Mouse (Mus musculus): ENCODE measurements around the gene Lrrtm4. TPM values are rescaled to one million over a fixed set of nuclear protein-coding genes. Genes with fewer than 3 reads are reported as not detected.

Lrrtm4 gene
- polyA plus RNA-seq, 1 experiment from 2014 or later: not detected

- no peaks in the 10 kb centered on the region for H3K9me3 ChIP-seq (ENCODE audit: low read length)
- H3K27me3 ChIP-seq (ENCODE audit: insufficient read depth, low read length): no peaks in the 10 kb centered on the region
- DNase-seq: no peak
- no peak overlapping the region for H3K4me2 ChIP-seq (ENCODE audit: low read depth, low read length)
- H3K4me1 ChIP-seq (ENCODE audit: insufficient read depth): no peaks in the 10 kb centered on the region
- H3K27ac ChIP-seq (ENCODE audit: low read depth): no peak overlapping the region
- no peaks in the 10 kb centered on the region for H3K36me3 ChIP-seq (replicated peaks; ENCODE audit: insufficient read depth, low read length)
- no peak overlapping the region for H3K4me3 ChIP-seq (ENCODE audit: low read depth, low read length)
- no peak for ATAC-seq
- no peak overlapping the region for H3K9ac ChIP-seq (replicated peaks)
- no peak for TF ChIP-seq CTCF (IDR thresholded peaks at IDR 0.05; ENCODE audit: low read depth)
- TF ChIP-seq EP300 (IDR thresholded peaks at IDR 0.05; ENCODE audit: low read depth): no peak
- WGBS (ENCODE audit: insufficient replicate concordance): 64% methylated on average over 6 of the region's 6 CpGs
Observed at GRCm38 (mm10) chr6:80185489-80186113, 166.9 kb downstream of the Lrrtm4 start.

GRCm38 (mm10) chr6:80186791-80187190 is 168.1 kb downstream of the Lrrtm4 start:
- no peak overlapping the region for H3K4me3 ChIP-seq (ENCODE audit: low read depth, low read length)
- no peaks in the 10 kb centered on the region for H3K9me3 ChIP-seq (ENCODE audit: low read length)
- no peaks in the 10 kb centered on the region for H3K36me3 ChIP-seq (replicated peaks; ENCODE audit: insufficient read depth, low read length)
- 51% methylated on average over 1 of the region's 1 CpGs for WGBS (ENCODE audit: insufficient replicate concordance)
- no peak overlapping the region for H3K4me2 ChIP-seq (ENCODE audit: low read depth, low read length)
- no peaks in the 10 kb centered on the region for H3K27me3 ChIP-seq (ENCODE audit: insufficient read depth, low read length)
- no peak for DNase-seq
- ATAC-seq: no peak
- no peaks in the 10 kb centered on the region for H3K4me1 ChIP-seq (ENCODE audit: insufficient read depth)
- no peak overlapping the region for H3K9ac ChIP-seq (replicated peaks)
- no peak overlapping the region for H3K27ac ChIP-seq (ENCODE audit: low read depth)
- no peak for TF ChIP-seq CTCF (IDR thresholded peaks at IDR 0.05; ENCODE audit: low read depth)
- TF ChIP-seq EP300 (IDR thresholded peaks at IDR 0.05; ENCODE audit: low read depth): no peak

DNA sequence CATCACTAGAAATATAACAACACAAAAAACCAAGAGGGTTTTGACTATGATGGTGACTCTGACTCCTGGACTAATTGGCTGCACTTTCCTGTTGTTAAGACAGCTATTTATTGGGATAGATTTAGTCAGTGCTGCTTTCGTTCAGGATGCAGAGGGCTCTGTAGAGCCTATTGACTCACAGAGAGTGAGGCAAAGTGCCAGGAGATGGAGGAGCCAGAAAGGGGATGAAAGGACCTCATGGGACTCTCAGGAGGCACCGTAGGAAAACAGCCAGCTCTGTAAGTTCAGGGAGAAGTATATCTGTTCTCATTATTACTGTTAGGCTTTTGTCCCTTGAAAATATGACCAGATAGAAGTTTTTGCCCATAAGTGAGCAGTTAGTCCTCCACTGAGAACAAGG is 190.8 kb downstream of the Lrrtm4 start:
- no peaks in the 10 kb centered on the region for H3K27me3 ChIP-seq (ENCODE audit: insufficient read depth, low read length)
- no peak for TF ChIP-seq EP300 (IDR thresholded peaks at IDR 0.05; ENCODE audit: low read depth)
- no peak for TF ChIP-seq CTCF (IDR thresholded peaks at IDR 0.05; ENCODE audit: low read depth)
- H3K36me3 ChIP-seq (replicated peaks; ENCODE audit: insufficient read depth, low read length): no peaks in the 10 kb centered on the region
- no peak overlapping the region for H3K9ac ChIP-seq (replicated peaks)
- H3K4me3 ChIP-seq (ENCODE audit: low read depth, low read length): no peak overlapping the region
- H3K9me3 ChIP-seq (ENCODE audit: low read length): no peaks in the 10 kb centered on the region
- WGBS (ENCODE audit: insufficient replicate concordance): 61% methylated on average over 2 of the region's 2 CpGs
- H3K4me2 ChIP-seq (ENCODE audit: low read depth, low read length): no peak overlapping the region
- ATAC-seq: no peak
- DNase-seq: no peak
- no peaks in the 10 kb centered on the region for H3K4me1 ChIP-seq (ENCODE audit: insufficient read depth)
- no peak overlapping the region for H3K27ac ChIP-seq (ENCODE audit: low read depth)

DNA sequence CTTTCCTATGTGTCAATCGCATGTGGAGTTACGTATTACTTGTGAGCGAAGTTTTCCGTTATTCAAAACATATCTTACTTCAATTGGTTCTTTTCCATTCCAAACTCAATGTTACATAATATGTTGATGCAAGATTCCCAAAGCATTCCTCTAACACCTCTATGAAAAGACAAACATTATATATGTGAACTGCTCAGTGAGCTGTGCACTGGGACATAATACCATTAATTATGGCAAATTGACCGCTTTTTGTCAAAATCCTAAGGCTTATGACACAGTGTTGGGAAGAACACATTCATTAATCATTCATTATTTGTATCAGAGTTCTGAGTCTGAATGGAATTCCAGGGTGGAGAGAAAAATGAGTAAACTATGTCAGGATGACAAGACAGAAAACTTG is 191.6 kb downstream of the Lrrtm4 start:
- H3K27me3 ChIP-seq (ENCODE audit: insufficient read depth, low read length): no peaks in the 10 kb centered on the region
- 89% methylated on average over 5 of the region's 5 CpGs for WGBS (ENCODE audit: insufficient replicate concordance)
- TF ChIP-seq EP300 (IDR thresholded peaks at IDR 0.05; ENCODE audit: low read depth) (no peak), CTCF (IDR thresholded peaks at IDR 0.05; ENCODE audit: low read depth) (no peak)
- H3K9me3 ChIP-seq (ENCODE audit: low read length): no peaks in the 10 kb centered on the region
- no peak overlapping the region for H3K9ac ChIP-seq (replicated peaks)
- no peak overlapping the region for H3K27ac ChIP-seq (ENCODE audit: low read depth)
- H3K4me1 ChIP-seq (ENCODE audit: insufficient read depth): no peaks in the 10 kb centered on the region
- no peak overlapping the region for H3K4me2 ChIP-seq (ENCODE audit: low read depth, low read length)
- DNase-seq (no peak), ATAC-seq (no peak)
- no peaks in the 10 kb centered on the region for H3K36me3 ChIP-seq (replicated peaks; ENCODE audit: insufficient read depth, low read length)
- no peak overlapping the region for H3K4me3 ChIP-seq (ENCODE audit: low read depth, low read length)

DNA sequence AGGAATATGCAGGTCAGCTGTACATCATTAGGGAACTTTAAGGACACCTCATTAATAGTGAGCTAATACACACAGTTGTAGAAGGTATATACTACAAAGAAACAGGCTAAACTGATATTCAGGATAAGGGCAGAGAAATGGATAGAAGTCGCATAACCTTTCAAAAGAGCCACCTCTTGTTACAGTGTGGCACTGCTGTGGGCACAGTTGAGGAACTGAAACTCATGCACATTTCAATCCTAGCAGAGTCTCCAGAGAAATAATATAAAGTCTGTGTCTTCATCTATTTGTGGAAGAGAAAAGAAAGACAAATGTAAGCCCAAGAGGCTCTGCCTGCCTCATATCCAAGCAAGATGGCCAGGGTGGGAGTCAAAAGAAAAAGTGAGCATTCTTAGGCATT is 242.9 kb downstream of the Lrrtm4 start:
- no peak for DNase-seq

GRCm38 (mm10) chr6:80263972-80264371 is 245.3 kb downstream of the Lrrtm4 start:
- Histone ChIP-seq H3K36me3 (replicated peaks; ENCODE audit: insufficient read depth, low read length) (no peaks in the 10 kb centered on the region), H3K27ac (ENCODE audit: low read depth) (no peak overlapping the region), H3K9me3 (ENCODE audit: low read length) (no peaks in the 10 kb centered on the region), H3K27me3 (ENCODE audit: insufficient read depth, low read length) (no peaks in the 10 kb centered on the region), H3K4me1 (ENCODE audit: insufficient read depth) (no peaks in the 10 kb centered on the region), H3K4me2 (ENCODE audit: low read depth, low read length) (no peak overlapping the region), H3K4me3 (ENCODE audit: low read depth, low read length) (no peak overlapping the region), H3K9ac (replicated peaks) (no peak overlapping the region)
- WGBS (ENCODE audit: insufficient replicate concordance): 66% methylated on average over 4 of the region's 4 CpGs
- TF ChIP-seq EP300 (IDR thresholded peaks at IDR 0.05; ENCODE audit: low read depth) (no peak), CTCF (IDR thresholded peaks at IDR 0.05; ENCODE audit: low read depth) (no peak)
- DNase-seq (no peak), ATAC-seq (no peak)

More for the DNA sequence above, 242.9 kb downstream of the Lrrtm4 start:
- Histone ChIP-seq H3K36me3 (replicated peaks; ENCODE audit: insufficient read depth, low read length) (no peaks in the 10 kb centered on the region), H3K27me3 (ENCODE audit: insufficient read depth, low read length) (no peaks in the 10 kb centered on the region), H3K27ac (ENCODE audit: low read depth) (no peak overlapping the region), H3K9ac (replicated peaks) (no peak overlapping the region), H3K9me3 (ENCODE audit: low read length) (no peaks in the 10 kb centered on the region), H3K4me1 (ENCODE audit: insufficient read depth) (no peaks in the 10 kb centered on the region), H3K4me3 (ENCODE audit: low read depth, low read length) (no peak overlapping the region), H3K4me2 (ENCODE audit: low read depth, low read length) (no peak overlapping the region)
- no peak for TF ChIP-seq CTCF (IDR thresholded peaks at IDR 0.05; ENCODE audit: low read depth)
- no peak for TF ChIP-seq EP300 (IDR thresholded peaks at IDR 0.05; ENCODE audit: low read depth)
- no peak for ATAC-seq
- WGBS (ENCODE audit: insufficient replicate concordance): 76% methylated on average over 1 of the region's 1 CpGs

- H3K4me3 ChIP-seq (ENCODE audit: low read depth, low read length): no peak overlapping the region
- H3K9me3 ChIP-seq (ENCODE audit: low read length): no peaks in the 10 kb centered on the region
- no peak for DNase-seq
- no peaks in the 10 kb centered on the region for H3K4me1 ChIP-seq (ENCODE audit: insufficient read depth)
- H3K27me3 ChIP-seq (ENCODE audit: insufficient read depth, low read length): no peaks in the 10 kb centered on the region
- TF ChIP-seq EP300 (IDR thresholded peaks at IDR 0.05; ENCODE audit: low read depth): no peak
- TF ChIP-seq CTCF (IDR thresholded peaks at IDR 0.05; ENCODE audit: low read depth): no peak
- no peak overlapping the region for H3K4me2 ChIP-seq (ENCODE audit: low read depth, low read length)
- no peaks in the 10 kb centered on the region for H3K36me3 ChIP-seq (replicated peaks; ENCODE audit: insufficient read depth, low read length)
- H3K9ac ChIP-seq (replicated peaks): no peak overlapping the region
- H3K27ac ChIP-seq (ENCODE audit: low read depth): no peak overlapping the region
- ATAC-seq: no peak
Observed at GRCm38 (mm10) chr6:80264584-80264983, 245.9 kb downstream of the Lrrtm4 start.
